Mouse (Mus musculus) cerebral cortex, adult 2 months (tissue): ENCODE data around the gene Gm49361.

Experiments
- WGBS: fragments of 180-500 bp; shearing (Covaris S2); methylation state at CpG from one replicate; pipeline ENCODE4 v1.1.7; 2018; 5-methylcytosine and 5-hydroxymethylcytosine counted together

Gene Gm49361

GRCm38 (mm10) chr14:57729364-57729763 is 16.5 kb downstream of the Gm49361 start:
- 74% methylated on average over 8 of the region's 8 CpGs for WGBS

GRCm38 (mm10) chr14:57726172-57726571 is 19.7 kb downstream of the Gm49361 start:
- 86% methylated on average over 8 of the region's 8 CpGs for WGBS

GRCm38 (mm10) chr14:57724473-57724872 is 21.4 kb downstream of the Gm49361 start:
- 72% methylated on average over 4 of the region's 4 CpGs for WGBS

GRCm38 (mm10) chr14:57718245-57718644 is 27.7 kb downstream of the Gm49361 start:
- 86% methylated on average over 4 of the region's 4 CpGs for WGBS

GRCm38 (mm10) chr14:57716601-57717245 is 29.2 kb downstream of the Gm49361 start:
- 75% methylated on average over 4 of the region's 4 CpGs for WGBS

GRCm38 (mm10) chr14:57712884-57713283 is 33.0 kb downstream of the Gm49361 start:
- 95% methylated on average over 1 of the region's 1 CpGs for WGBS

- WGBS: 70% methylated on average over 6 of the region's 6 CpGs
These were observed 34.8 kb downstream of the Gm49361 start for GRCm38 (mm10) chr14:57711059-57711458.

GRCm38 (mm10) chr14:57709171-57709570 is 36.7 kb downstream of the Gm49361 start:
- 66% methylated on average over 10 of the region's 10 CpGs for WGBS

GRCm38 (mm10) chr14:57708580-57708979 is 37.3 kb downstream of the Gm49361 start:
- WGBS: 78% methylated on average over 7 of the region's 7 CpGs

GRCm38 (mm10) chr14:57707100-57707893 is 38.6 kb downstream of the Gm49361 start:
- WGBS: 28% methylated on average over 18 of the region's 18 CpGs

GRCm38 (mm10) chr14:57706760-57707099 is 39.2 kb downstream of the Gm49361 start:
- WGBS: 28% methylated on average over 4 of the region's 4 CpGs

- 77% methylated on average over 4 of the region's 4 CpGs for WGBS
These were observed 40.1 kb downstream of the Gm49361 start for GRCm38 (mm10) chr14:57705759-57706158.

- WGBS: 84% methylated on average over 4 of the region's 4 CpGs
These were observed 40.8 kb downstream of the Gm49361 start for GRCm38 (mm10) chr14:57705075-57705474.

GRCm38 (mm10) chr14:57701915-57702477 is 43.9 kb downstream of the Gm49361 start:
- WGBS: 51% methylated on average over 12 of the region's 12 CpGs

- WGBS: 98% methylated on average over 33 of the region's 33 CpGs
These were observed 46.4 kb downstream of the Gm49361 start for GRCm38 (mm10) chr14:57699461-57699970.

- 89% methylated on average over 10 of the region's 10 CpGs for WGBS
These were observed 46.9 kb downstream of the Gm49361 start for GRCm38 (mm10) chr14:57699016-57699415.

- 96% methylated on average over 15 of the region's 15 CpGs for WGBS
These were observed 49.8 kb downstream of the Gm49361 start for GRCm38 (mm10) chr14:57696066-57696465.

- 87% methylated on average over 8 of the region's 8 CpGs for WGBS
These were observed 50.4 kb downstream of the Gm49361 start for GRCm38 (mm10) chr14:57695550-57695949.

GRCm38 (mm10) chr14:57694246-57694645 is 51.7 kb downstream of the Gm49361 start:
- 85% methylated on average over 16 of the region's 16 CpGs for WGBS

GRCm38 (mm10) chr14:57692517-57693130 is 53.3 kb downstream of the Gm49361 start:
- whole genome bisulfite sequencing: 90% methylated on average over 17 of the region's 17 CpGs

GRCm38 (mm10) chr14:57691316-57691715 is 54.6 kb downstream of the Gm49361 start:
- WGBS: 94% methylated on average over 24 of the region's 24 CpGs

GRCm38 (mm10) chr14:57690681-57691080 is 55.2 kb downstream of the Gm49361 start:
- WGBS: 81% methylated on average over 8 of the region's 8 CpGs
